Mouse (Mus musculus) gastrocnemius, postnatal 36 days (tissue): ENCODE results near the gene Slc44a3. TPM values are rescaled to one million over a fixed set of nuclear protein-coding genes. Genes with fewer than 3 reads are reported as not detected.

Experiments used
- DNase-seq, 2 experiments: peaks; one replicate each; pipeline ENCODE4 v3.0.0; 2022
- intact Hi-C: fragments of 180-260 bp; cut with DNase I; formaldehyde crosslinking; loops from one replicate; pipeline ENCODE4 v1.15.1; 2025
- total RNA-seq, 2 experiments: library from RNA; stranded (reverse); gene quantifications; 2 replicates each; pipeline ENCODE4 v1.2.3; 2021

Slc44a3 gene
- total RNA-seq, 2 experiments from 2014 or later: not detected

GRCm38 (mm10) chr3:121507678-121508077, 24.5 kb downstream of the Slc44a3 start:
- intact Hi-C loops: loop anchor here (5.0 kb wide), 1 partner anchor 340 kb away; no protein-coding TSS in a partner anchor
- no peak for DNase-seq

DNA sequence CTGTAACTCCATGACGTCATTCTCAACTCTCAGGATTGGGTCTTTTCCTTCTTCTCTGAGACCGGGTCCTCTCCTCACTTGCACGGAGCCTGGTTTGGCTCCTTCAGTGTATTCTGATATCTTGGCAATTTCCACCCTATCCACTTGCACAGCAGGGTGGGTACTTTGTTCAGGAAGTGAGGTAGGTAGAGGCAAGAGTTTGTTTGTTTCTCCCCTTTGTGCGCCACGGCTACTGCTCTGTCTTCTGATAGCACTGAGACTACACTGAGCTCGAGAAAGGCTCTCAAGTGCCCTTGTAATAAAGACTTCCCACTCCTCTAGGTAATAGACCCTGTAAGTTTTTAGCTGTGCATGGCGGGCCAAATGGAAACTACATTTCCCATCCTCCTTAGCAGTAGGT, 25.4 kb downstream of the Slc44a3 start:
- DNase-seq: no peak
- intact Hi-C loops: loop anchor here (5.0 kb wide), 1 partner anchor 339 kb away; no protein-coding TSS in a partner anchor

DNA sequence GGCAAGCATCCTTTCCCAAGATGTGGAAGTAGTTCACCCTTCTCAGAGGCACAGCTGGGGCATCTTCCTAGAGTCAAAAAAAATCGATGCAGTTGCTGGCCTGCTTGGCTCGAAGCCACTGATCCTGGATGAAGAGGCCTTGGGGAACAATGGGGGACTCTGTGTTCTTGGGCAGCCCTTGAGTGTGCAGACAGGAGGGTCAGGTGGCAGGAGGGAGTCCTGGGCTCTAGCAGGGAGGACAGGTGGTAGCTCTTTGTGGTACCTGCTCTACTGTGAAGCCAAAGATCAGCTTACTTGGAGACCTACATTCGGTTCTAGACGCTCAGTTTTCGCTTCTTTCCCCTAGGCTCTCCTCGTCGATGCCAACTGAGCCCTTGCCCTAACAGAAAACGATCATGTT, 26.0 kb downstream of the Slc44a3 start:
- intact Hi-C loops: loop anchor here (5.0 kb wide), 1 partner anchor 339 kb away; no protein-coding TSS in a partner anchor
- no peak for DNase-seq

- intact Hi-C loops: loop anchor here (5.0 kb wide), 1 partner anchor 338 kb away; no protein-coding TSS in a partner anchor
- DNase-seq: no peak
Observed at GRCm38 (mm10) chr3:121504927-121505487, 27.2 kb downstream of the Slc44a3 start.

DNA sequence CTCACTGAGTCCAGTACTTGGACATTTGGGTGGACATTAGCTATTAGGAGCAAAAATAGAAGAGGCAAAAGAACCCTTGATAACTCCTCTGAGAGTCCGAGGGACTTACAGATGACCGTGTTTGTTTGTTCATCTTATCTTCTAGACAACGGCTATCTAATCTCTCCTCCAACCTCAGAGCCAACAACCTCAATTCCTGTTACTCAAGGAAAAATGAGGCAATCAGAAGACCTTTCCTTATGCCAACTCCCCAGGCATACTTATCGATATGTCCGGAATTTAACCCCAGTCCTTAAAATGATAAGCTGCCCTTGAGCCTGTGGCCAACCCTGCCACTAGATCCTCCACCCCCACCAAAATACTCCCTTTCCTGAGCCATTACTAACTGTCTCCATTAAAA, 31.5 kb downstream of the Slc44a3 start:
- intact Hi-C loops: loop anchor here (1.0 kb wide), 1 partner anchor 193 kb away; no protein-coding TSS in a partner anchor

DNA sequence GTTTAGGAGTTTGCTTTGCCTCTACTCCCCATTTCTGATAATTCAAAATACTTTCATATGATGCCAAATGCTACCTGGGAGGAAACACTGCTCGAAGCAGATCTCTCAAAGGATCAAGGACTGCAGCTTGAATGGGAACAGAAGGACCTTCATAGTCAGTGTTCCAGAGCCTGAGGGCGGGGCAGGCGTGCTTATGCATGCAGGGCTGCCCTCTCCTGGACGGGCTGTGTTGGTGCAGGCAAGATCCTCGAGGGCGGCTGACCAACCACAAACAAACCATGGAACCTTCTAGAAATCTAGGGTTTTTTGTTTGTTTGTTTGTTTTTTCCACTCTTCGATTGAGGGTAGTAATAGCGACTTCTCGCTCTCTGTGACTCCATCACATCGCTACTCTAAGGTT, 32.0 kb downstream of the Slc44a3 start:
- DNase-seq: peak; percentile 39 to 73
- intact Hi-C loops: loop anchor here (1.0 kb wide), 1 partner anchor 193 kb away; no protein-coding TSS in a partner anchor

More for the DNA sequence above, 31.5 kb downstream of the Slc44a3 start:
- DNase-seq: no peak

DNA sequence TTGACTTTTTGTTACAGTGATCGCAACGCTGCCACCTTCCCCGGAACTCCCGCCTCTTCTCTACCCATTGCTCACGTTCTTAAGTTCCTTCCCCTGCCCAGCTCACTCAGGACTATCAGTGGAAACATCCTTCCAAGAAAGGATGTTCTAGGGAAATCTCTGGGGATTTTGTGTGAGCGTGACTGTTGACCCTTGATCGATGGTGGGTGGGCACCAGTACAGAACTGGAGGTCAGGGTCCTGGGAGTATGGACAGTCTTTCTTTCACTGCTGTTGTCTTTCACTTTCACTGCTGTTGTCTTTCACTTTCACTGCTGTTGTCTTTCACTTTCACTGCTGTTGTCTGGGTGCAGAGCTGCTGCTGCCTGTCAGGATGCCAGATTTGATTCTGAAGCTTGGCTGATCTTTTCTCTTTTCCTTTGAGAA, 38.2 kb downstream of the Slc44a3 start:
- no peak for DNase-seq
- intact Hi-C loops: loop anchor here (5.0 kb wide), 1 partner anchor 67 kb away; the partner anchor contains the start of gene Cnn3

DNA sequence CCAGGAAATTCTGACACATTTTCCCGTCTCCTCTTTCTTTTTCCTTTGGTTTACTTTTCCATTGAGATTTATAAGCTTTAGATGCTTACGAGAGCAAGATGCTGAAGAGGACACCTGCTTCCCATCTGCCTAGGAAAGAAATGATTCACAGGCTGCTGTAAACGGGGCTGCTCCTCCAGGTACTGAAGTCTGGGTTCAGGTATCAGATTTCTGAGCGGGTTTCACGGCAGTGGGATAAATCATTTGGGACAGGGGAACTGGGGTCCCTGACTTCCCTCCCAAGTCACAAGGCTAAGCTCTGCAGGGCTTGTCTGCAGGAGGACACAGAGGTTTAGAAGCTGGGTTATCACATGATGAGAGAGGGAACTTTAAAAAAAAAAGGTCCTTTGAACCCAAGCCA, 40.2 kb downstream of the Slc44a3 start:
- DNase-seq: no peak
- intact Hi-C loops: loop anchor here (5.0 kb wide), 1 partner anchor 65 kb away; the partner anchor contains the start of gene Cnn3

- no peak for DNase-seq
- intact Hi-C loops: loop anchor here (5.0 kb wide), 1 partner anchor 64 kb away; the partner anchor contains the start of gene Cnn3
Observed at GRCm38 (mm10) chr3:121490941-121491340, 41.3 kb downstream of the Slc44a3 start.

- DNase-seq: no peak
- intact Hi-C loops: loop anchor here (5.0 kb wide), 1 partner anchor 62 kb away; the partner anchor contains the start of gene Cnn3
Observed at GRCm38 (mm10) chr3:121489462-121490118, 42.6 kb downstream of the Slc44a3 start.

- DNase-seq: no peak
Observed at GRCm38 (mm10) chr3:121485201-121485600, 47.0 kb downstream of the Slc44a3 start.

GRCm38 (mm10) chr3:121483266-121484161, 48.7 kb downstream of the Slc44a3 start:
- DNase-seq: no peak
- intact Hi-C loops: no loop called here

More at GRCm38 (mm10) chr3:121485201-121485600, 47.0 kb downstream of the Slc44a3 start:
- intact Hi-C loops: no loop called here

- DNase-seq: no peak
- intact Hi-C loops: no loop called here
Observed at GRCm38 (mm10) chr3:121481564-121481963, 50.6 kb downstream of the Slc44a3 start.

DNA sequence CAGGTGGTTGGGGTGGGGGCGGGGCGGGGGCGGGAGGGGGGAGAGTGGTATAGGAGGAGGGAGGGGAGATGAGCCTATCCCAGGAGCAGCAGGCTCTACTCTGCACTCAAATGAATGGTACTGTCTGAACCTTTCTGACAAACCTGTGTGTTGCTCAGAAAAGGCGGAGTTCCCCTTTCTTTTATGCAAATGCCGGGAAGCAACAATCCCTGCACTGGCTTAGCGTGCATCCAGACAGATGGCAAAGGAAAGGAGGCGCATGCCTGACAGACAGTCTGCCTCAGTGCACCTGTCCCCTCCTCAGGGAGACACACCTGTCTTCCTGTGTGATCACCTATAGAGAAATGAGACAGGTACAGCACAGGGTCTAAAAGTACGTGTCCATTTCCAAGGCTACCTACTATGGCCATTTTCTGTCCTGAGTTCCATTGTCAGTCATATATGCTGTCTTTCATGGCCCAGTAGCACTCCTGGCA, 51.2 kb downstream of the Slc44a3 start:
- no peak for DNase-seq
- intact Hi-C loops: no loop called here

GRCm38 (mm10) chr3:121480030-121480960, 51.9 kb downstream of the Slc44a3 start:
- intact Hi-C loops: no loop called here
- DNase-seq: no peak

DNA sequence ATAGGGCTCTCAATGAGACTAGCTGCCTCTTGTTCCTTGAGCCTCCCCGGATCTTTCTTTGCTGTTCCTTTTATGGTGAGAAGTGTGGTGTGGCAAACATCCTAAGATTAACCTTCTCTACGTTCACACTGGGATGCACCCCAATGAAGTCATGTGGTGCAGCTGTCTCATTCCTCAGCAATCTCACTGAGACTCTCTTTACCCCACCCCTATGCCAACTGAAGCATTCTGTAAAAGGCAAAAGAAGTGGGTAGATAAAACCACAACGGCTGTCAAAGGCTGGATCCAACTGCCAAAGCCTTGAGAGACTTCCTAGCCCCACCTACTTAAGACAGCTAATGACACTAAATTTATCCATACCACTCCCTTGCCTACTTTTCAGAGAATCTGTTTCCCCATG, 57.5 kb downstream of the Slc44a3 start:
- no peak for DNase-seq
- intact Hi-C loops: no loop called here

DNA sequence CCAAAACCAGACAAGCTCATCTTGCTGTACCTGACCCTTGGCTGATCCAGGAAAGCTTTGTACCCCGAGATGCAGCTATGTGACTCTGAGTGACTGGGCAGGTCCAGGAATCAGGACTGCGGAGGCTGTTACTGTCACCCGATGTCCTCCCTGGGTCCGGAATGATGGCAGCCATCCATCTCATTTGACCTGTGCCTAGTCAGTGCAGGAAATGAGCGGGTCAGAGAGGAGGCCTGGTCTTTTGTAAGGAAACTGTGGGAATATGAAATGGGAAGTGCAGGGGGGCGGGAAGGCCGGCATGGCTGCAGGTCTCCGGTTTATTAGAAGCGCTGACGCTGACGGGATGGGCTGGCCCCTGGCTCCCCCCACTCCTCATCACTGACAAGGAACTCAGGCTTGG, 60.5 kb downstream of the Slc44a3 start:
- DNase-seq: no peak
- intact Hi-C loops: no loop called here

- intact Hi-C loops: no loop called here
- DNase-seq: peak in 1 of 2 experiments; percentile 18
Observed at GRCm38 (mm10) chr3:121469185-121469975, 62.8 kb downstream of the Slc44a3 start.
